Mouse (Mus musculus) olfactory bulb, adult 2 months (tissue): ENCODE results near the gene 1600012H06Rik.
"Not testable (repeated sequence)": the region's sequence is repeated elsewhere in the genome, so short reads cannot be mapped to it uniquely, and the experiment has no call there.

Experiments
- CTCF ChIP-seq: fragments of 200-500 bp; IDR thresholded peaks from 2 replicates; pipeline ENCODE4 v1.5.1; 2012; ENCODE audit warnings: low read depth, mild to moderate bottlenecking, low read length, moderate library complexity; ENCODE audit not compliant: insufficient read depth
- POLR2A ChIP-seq: fragments of 200-500 bp; IDR thresholded peaks from 2 replicates; pipeline ENCODE4 v1.6.1; 2012; ENCODE audit warnings: mild to moderate bottlenecking, low read depth, low read length, moderate library complexity; ENCODE audit not compliant: insufficient read depth

- not testable (repeated sequence) for TF ChIP-seq POLR2A, CTCF
These were observed 34.9 kb downstream of the 1600012H06Rik start for GRCm38 (mm10) chr17:14977718-14978361.
